33 mouse cellular contexts compared by ENCODE assay signal in genomic region chr5:52543770-52544169, GRCm38 (mm10). TPM values are rescaled to one million over a fixed set of nuclear protein-coding genes. Genes with fewer than 3 reads are reported as not detected.
"Had no signal": no experiment of that assay in that cellular context is flagged by ENCODE, and none has a peak within 500 bp of the region (broad histone marks: within the 10 kb centered on the region; RNA-seq: fewer than 3 reads in every experiment).

No protein-coding gene starts in this region.

- H3K27ac ChIP-seq: heart, embryonic 10.5 days; heart, embryonic 13.5 days; heart, embryonic 15.5 days; hindbrain, embryonic 10.5 days; hindbrain, embryonic 12.5 days; hindbrain, embryonic 13.5 days; hindbrain, embryonic 14.5 days; hindbrain, embryonic 15.5 days; hindbrain, postnatal 0 days; intestine, embryonic 15.5 days; kidney, postnatal 0 days; layer of hippocampus, adult 2 months; left cerebral cortex, adult 2 months had no signal

- H3K4me3 ChIP-seq: heart, embryonic 10.5 days; heart, embryonic 12.5 days; heart, embryonic 13.5 days; heart, embryonic 15.5 days; hindbrain, embryonic 10.5 days; hindbrain, embryonic 12.5 days; hindbrain, embryonic 13.5 days; hindbrain, embryonic 15.5 days; intestine, embryonic 15.5 days; layer of hippocampus, adult 2 months; left cerebral cortex, adult 2 months had no signal

- DNase-seq: heart, postnatal 10 days; heart, postnatal 14 days; heart, postnatal 36 days; heart, postnatal 4 days; kidney, adult 11 months; kidney, adult 2 months; kidney, adult 8-10 months; kidney, adult 9 months; kidney, postnatal 10 days; kidney, postnatal 25 days; kidney, postnatal 36 days; kidney, postnatal 4 days; layer of hippocampus, adult 9-11 months; layer of hippocampus, postnatal 36 days had no signal

- H3K4me1 ChIP-seq: heart, embryonic 10.5 days; heart, embryonic 12.5 days; heart, embryonic 15.5 days; hindbrain, embryonic 10.5 days; hindbrain, embryonic 12.5 days; hindbrain, embryonic 13.5 days; hindbrain, embryonic 15.5 days had no signal

- ATAC-seq: hindbrain, embryonic 16.5 days; hindbrain, postnatal 0 days; inflammation-experienced regulatory T-cells, adult 6 months; intestine, embryonic 15.5 days; intestine, embryonic 16.5 days; intestine, postnatal 0 days had no signal

- H3K4me2 ChIP-seq: heart, embryonic 11.5 days; heart, embryonic 12.5 days; heart, embryonic 13.5 days; heart, embryonic 15.5 days; hindbrain, embryonic 12.5 days; hindbrain, embryonic 13.5 days; hindbrain, embryonic 14.5 days; hindbrain, embryonic 15.5 days; intestine, embryonic 15.5 days had no signal

- H3K27me3 ChIP-seq: heart, embryonic 12.5 days; heart, embryonic 13.5 days; heart, embryonic 15.5 days; hindbrain, embryonic 12.5 days; hindbrain, embryonic 13.5 days; hindbrain, embryonic 15.5 days; intestine, embryonic 15.5 days had no signal

- H3K9ac ChIP-seq: heart, embryonic 12.5 days; heart, embryonic 13.5 days; heart, embryonic 15.5 days; hindbrain, embryonic 12.5 days; hindbrain, embryonic 13.5 days; hindbrain, embryonic 14.5 days; hindbrain, embryonic 15.5 days; intestine, embryonic 15.5 days had no signal

- H3K36me3 ChIP-seq: heart, embryonic 12.5 days; heart, embryonic 13.5 days; heart, embryonic 15.5 days; hindbrain, embryonic 10.5 days; hindbrain, embryonic 12.5 days; hindbrain, embryonic 13.5 days; hindbrain, embryonic 15.5 days; intestine, embryonic 15.5 days had no signal

- H3K9me3 ChIP-seq: heart, embryonic 10.5 days; heart, embryonic 12.5 days; heart, embryonic 13.5 days; heart, embryonic 15.5 days; hindbrain, embryonic 10.5 days; hindbrain, embryonic 13.5 days; hindbrain, embryonic 15.5 days; intestine, embryonic 15.5 days had no signal

RNA-seq across cellular contexts. Expression of gene Lgi2, which starts 22.5 kb away (rescaled TPM):
- polyA plus RNA-seq: inflammation-experienced regulatory T-cells, adult 6 months had no signal
